Mouse (Mus musculus) stomach, postnatal 0 days (tissue): Measurements from ENCODE around the gene Jak2. TPM values are rescaled to one million over a fixed set of nuclear protein-coding genes. Genes with fewer than 3 reads are reported as not detected.

Experiments used
- ATAC-seq: fragments of 200-750 bp; cut with Nextera tagmentation; 2 replicates; pipeline ENCODE4 v1.8.0; 2017; ENCODE audit not compliant: low FRiP score, low TSS enrichment
- DNase-seq: peaks from one replicate; pipeline ENCODE4 v3.0.0-alpha.2; 2016; ENCODE audit warnings: low spot score
- H3K27ac ChIP-seq: fragments of 300-500 bp; sonication (generic); replicated peaks from 2 replicates; pipeline ENCODE4 v1.5.1; 2014; ENCODE audit warnings: mild to moderate bottlenecking, control low read depth
- H3K27me3 ChIP-seq: fragments of 300-500 bp; sonication (generic); 2 replicates; pipeline ENCODE4 v1.6.1; 2014; ENCODE audit warnings: low read length; ENCODE audit not compliant: control insufficient read depth, insufficient read depth
- H3K36me3 ChIP-seq: fragments of 300-500 bp; sonication (generic); 2 replicates; pipeline ENCODE4 v1.6.1; 2014; ENCODE audit warnings: low read length, mixed read lengths; ENCODE audit not compliant: control insufficient read depth, insufficient read depth
- H3K4me1 ChIP-seq: fragments of 300-500 bp; sonication (generic); replicated peaks from 2 replicates; pipeline ENCODE4 v1.6.1; 2014; ENCODE audit warnings: antibody characterized with exemption; ENCODE audit not compliant: control insufficient read depth, insufficient read depth
- H3K4me2 ChIP-seq: fragments of 300-500 bp; sonication (generic); replicated peaks from 2 replicates; pipeline ENCODE4 v1.6.1; 2014; ENCODE audit warnings: low read depth, mild to moderate bottlenecking, control low read depth, moderate library complexity
- H3K4me3 ChIP-seq: fragments of 300-500 bp; sonication (generic); 2 replicates; pipeline ENCODE4 v1.5.1; 2014; ENCODE audit warnings: low read depth, low read length, control low read depth
- H3K9ac ChIP-seq: fragments of 300-500 bp; sonication (generic); 2 replicates; pipeline ENCODE4 v1.6.1; 2014; ENCODE audit warnings: mild to moderate bottlenecking, low read length, control low read depth, mixed read lengths
- H3K9me3 ChIP-seq: fragments of 300-500 bp; sonication (generic); 2 replicates; pipeline ENCODE4 v1.6.1; 2016; ENCODE audit warnings: low read length; ENCODE audit not compliant: control insufficient read depth
- CTCF ChIP-seq: IDR thresholded peaks from 2 replicates; pipeline ENCODE4 v1.5.1; 2016; ENCODE audit warnings: antibody characterized with exemption, low read depth, mild to moderate bottlenecking, moderate library complexity
- EP300 ChIP-seq: optimal IDR thresholded peaks from 2 replicates; pipeline ENCODE3; 2016; ENCODE audit warnings: antibody characterized with exemption
- WGBS: fragments of 180-500 bp; shearing (Covaris S2); extraction: QIAGEN DNeasy Blood & Tissue Kit; methylation state at CpG from one replicate; pipeline ENCODE4 v1.1.7; 2014; 5-methylcytosine and 5-hydroxymethylcytosine counted together
- polyA plus RNA-seq: library from polyadenylated mRNA; unstranded; fragments of >200 nt; fragmentation: Nextera tagmentation; extraction: Ambion mirVana; gene quantifications from 2 replicates; pipeline ENCODE4 v1.2.1, GENCODE M21; 2015

The Jak2 gene
- polyA plus RNA-seq, 1 experiment from 2014 or later = 6.8 TPM

DNA sequence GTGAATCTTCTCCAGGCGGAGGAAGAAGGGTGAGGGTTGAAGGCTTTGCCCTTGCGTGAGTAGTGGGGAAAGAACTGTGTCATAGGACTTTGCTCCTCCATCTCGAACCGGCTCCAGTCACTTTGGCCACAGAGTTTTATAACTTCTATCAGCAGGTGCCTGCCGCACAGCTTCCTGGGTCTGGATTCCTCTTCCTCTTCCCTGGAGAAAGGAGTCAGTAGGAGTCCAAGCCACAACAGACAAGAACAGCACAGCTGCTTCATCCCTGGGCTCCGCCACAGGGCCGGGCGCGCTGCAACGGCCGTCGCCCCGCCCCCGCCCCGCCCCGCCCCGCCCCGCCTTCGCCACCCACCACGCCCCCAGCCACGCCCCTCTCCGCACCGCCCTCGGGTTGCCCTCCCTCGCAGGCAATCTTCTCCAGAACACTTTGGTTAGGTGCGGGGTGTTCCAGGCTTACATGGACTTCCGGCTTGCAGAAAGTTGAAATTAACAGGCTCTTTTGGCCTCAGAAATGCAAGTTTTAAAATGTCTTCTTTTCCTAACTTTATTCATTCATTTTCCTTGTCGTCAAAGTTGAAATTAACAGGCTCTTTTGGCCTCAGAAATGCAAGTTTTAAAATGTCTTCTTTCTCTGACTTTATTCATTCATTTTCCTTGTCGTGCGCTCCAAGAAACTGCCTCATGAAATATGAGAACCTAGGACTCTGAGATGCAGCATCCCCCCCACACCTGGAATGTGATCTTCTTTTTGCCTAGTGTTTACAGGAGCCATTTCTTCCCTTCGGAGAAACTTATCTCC lies 73.6 kb downstream of the Jak2 start, which contains the start of gene Insl6:
Gene Insl6 (minus strand): TSS at position 304 of the 799 bp plus-strand sequence.
- Histone ChIP-seq H3K27me3 (no peaks in the 10 kb centered on the region), H3K9ac (peak within 1 kb of the TSS; percentile 32; the same call in 1 of the 2 replicates), H3K4me1 (no peaks in the 10 kb centered on the region), H3K27ac (no peak within 1 kb of the TSS), H3K36me3 (no peaks in the 10 kb centered on the region), H3K4me2 (peak within 1 kb of the TSS; percentile 58), H3K4me3 (peak within 1 kb of the TSS; percentile 24), H3K9me3 (no peaks in the 10 kb centered on the region)
- TF ChIP-seq CTCF (no peak), EP300 (no peak)
- WGBS = under 1% methylated on average over 30 of the region's 31 CpGs
- peak; percentile 95 for ATAC-seq
- peak; percentile 85 for DNase-seq

DNA sequence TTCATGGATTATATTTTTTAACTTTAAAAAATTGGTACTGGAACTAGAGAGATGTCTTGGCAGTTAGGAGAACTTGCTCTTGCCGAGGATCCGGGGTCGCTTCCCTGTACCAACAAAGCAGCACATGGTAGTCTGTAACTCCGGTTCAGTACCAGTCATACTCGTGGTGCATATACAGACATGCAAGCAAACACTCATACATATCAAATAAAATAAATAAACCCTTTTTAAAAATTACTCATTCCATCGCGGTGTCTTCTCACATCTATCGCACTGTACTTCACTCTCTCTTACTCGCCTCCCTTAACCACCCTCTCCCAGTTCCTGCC lies 74.2 kb downstream of the Jak2 start:
- 42% methylated on average over 9 of the region's 9 CpGs for WGBS
- DNase-seq (no peak), ATAC-seq (no peak)
- H3K27ac ChIP-seq = no peak overlapping the region
- no peaks in the 10 kb centered on the region for H3K27me3 ChIP-seq
- H3K4me2 ChIP-seq = peak overlapping the region; percentile 58
- no peaks in the 10 kb centered on the region for H3K4me1 ChIP-seq
- no peak for TF ChIP-seq EP300
- no peak for TF ChIP-seq CTCF
- no peaks in the 10 kb centered on the region for H3K36me3 ChIP-seq
- H3K9me3 ChIP-seq = no peaks in the 10 kb centered on the region
- H3K4me3 ChIP-seq = no peak overlapping the region
- no peak overlapping the region for H3K9ac ChIP-seq

DNA sequence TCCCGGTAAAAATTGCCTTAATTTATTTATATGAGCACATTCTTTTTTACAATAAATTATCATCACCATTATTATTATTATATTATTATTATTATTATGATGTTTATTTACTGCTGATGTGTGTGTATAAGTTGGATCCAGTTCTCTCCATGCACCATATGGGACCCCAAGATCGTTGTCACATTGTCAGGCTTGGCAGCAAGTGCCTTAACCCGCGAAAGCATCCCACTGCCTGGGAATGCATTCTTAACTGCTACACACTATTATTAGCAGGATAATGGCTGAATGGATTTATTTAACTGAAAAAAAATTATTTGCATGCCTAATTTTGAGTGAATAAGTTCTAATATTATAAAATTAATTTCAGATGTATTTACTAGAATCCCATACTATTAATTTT lies 74.8 kb downstream of the Jak2 start:
- Histone ChIP-seq H3K4me3 (no peak overlapping the region), H3K9ac (no peak overlapping the region), H3K4me2 (no peak overlapping the region), H3K9me3 (no peaks in the 10 kb centered on the region), H3K27ac (no peak overlapping the region), H3K27me3 (no peaks in the 10 kb centered on the region), H3K4me1 (no peaks in the 10 kb centered on the region), H3K36me3 (no peaks in the 10 kb centered on the region)
- ATAC-seq (no peak), DNase-seq (no peak)
- WGBS = 86% methylated on average over 4 of the region's 4 CpGs
- TF ChIP-seq EP300 = no peak
- no peak for TF ChIP-seq CTCF

DNA sequence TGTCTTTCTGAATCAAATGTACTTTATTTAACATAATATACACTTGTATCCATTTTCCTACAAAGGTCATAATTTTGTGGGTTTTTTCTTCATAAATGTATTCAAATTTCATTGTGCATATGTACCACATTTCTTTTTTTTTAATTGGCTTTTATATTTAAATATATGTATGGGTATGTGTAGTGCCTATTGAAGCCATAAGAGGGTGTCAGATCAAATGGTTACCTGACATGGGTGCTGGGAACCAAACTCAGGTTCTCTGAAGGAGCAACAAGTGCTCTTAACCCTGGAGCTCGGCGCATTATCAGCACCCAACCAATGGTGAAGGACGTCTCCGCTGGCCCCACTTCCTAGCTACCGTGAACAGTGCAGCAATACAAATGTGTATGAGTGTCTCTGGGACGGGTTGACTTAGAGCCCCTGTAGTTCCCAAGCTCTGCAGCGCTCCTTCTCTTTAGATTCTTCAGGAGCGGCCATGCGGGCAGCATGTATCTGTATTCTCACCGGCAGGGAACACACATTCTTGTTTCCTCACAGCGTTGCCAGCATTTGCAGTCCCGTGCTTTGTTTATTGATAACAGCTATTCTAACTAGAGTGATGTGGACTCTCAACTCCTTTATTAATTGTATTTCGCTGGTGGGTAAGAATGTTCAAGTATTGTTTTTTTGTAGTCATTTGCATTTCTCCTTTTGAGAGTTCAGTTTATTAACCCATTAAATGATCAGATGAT lies 75.4 kb downstream of the Jak2 start:
- DNase-seq = no peak
- H3K4me3 ChIP-seq = no peak overlapping the region
- no peaks in the 10 kb centered on the region for H3K4me1 ChIP-seq
- WGBS = 77% methylated on average over 13 of the region's 13 CpGs
- H3K9ac ChIP-seq = no peak overlapping the region
- no peaks in the 10 kb centered on the region for H3K27me3 ChIP-seq
- no peak for ATAC-seq
- H3K27ac ChIP-seq = no peak overlapping the region
- no peak for TF ChIP-seq CTCF
- TF ChIP-seq EP300 = no peak
- no peaks in the 10 kb centered on the region for H3K36me3 ChIP-seq
- no peak overlapping the region for H3K4me2 ChIP-seq
- no peaks in the 10 kb centered on the region for H3K9me3 ChIP-seq

DNA sequence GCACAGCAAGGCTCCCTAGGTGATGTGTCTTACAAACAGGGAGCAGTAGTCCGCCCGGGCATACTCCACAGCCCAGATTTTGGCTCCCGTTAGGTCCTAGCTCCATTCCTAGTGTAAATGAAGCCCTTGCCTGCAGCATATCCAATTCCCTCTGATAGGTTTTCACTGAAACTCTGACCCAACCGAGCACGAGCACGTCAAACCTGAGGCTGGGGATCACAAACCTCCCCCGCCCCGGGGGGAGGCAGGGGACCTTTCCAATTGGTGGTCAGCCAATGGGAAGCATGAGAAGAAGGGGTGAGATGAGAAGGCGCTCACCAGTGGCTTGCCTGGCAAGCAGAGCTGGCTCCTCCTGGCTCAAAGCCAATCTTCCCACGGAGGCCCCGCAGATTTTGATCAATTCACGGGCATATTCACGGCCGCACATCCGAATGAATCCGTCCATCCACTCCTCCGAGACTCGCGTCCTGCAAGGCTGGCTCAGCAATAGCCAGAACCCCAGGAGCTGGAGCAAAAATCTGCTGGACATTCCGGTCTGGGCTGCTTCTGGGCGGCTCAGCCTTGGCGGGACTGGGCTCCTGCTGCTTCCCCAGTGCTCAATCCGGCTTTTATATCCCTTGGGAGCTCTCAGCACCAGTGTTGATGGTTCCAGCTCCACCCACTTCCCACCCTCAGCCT lies 82.6 kb downstream of the Jak2 start, which contains the start of gene Rln1:
Gene Rln1 (minus strand): TSS at position 603 of the 678 bp plus-strand sequence.
- 3% methylated on average over 23 of the region's 23 CpGs for WGBS
- Histone ChIP-seq H3K9me3 (no peaks in the 10 kb centered on the region), H3K4me2 (peak within 1 kb of the TSS; percentile 69), H3K9ac (peak within 1 kb of the TSS; percentile 41), H3K4me3 (peak within 1 kb of the TSS; percentile 39), H3K27me3 (no peaks in the 10 kb centered on the region), H3K4me1 (no peaks in the 10 kb centered on the region), H3K36me3 (no peaks in the 10 kb centered on the region), H3K27ac (no peak within 1 kb of the TSS)
- DNase-seq (peak; percentile 55), ATAC-seq (peak; percentile 80)
- TF ChIP-seq EP300 = no peak
- no peak for TF ChIP-seq CTCF
